Mouse (Mus musculus) hindbrain, embryonic 12.5 days (tissue): ENCODE results near the gene Pou5f1. TPM values are rescaled to one million over a fixed set of nuclear protein-coding genes. Genes with fewer than 3 reads are reported as not detected.

Experiments
- ATAC-seq: fragments of 200-750 bp; cut with Nextera tagmentation; 2 replicates; pipeline ENCODE4 v1.8.0; 2017; ENCODE audit warnings: moderate TSS enrichment; ENCODE audit not compliant: low FRiP score
- H3K27ac ChIP-seq: fragments of 300-500 bp; sonication (generic); 2 replicates; pipeline ENCODE4 v1.5.1; 2016; ENCODE audit warnings: mild to moderate bottlenecking
- H3K27me3 ChIP-seq: fragments of 300-500 bp; sonication (generic); 2 replicates; pipeline ENCODE4 v1.6.1; 2016; ENCODE audit warnings: mild to moderate bottlenecking
- H3K36me3 ChIP-seq: fragments of 300-500 bp; sonication (generic); 2 replicates; pipeline ENCODE4 v1.6.1; 2016; ENCODE audit warnings: mild to moderate bottlenecking
- H3K4me1 ChIP-seq: fragments of 300-500 bp; sonication (generic); 2 replicates; pipeline ENCODE4 v1.6.1; 2016
- H3K4me2 ChIP-seq: fragments of 300-500 bp; sonication (generic); replicated peaks from 2 replicates; pipeline ENCODE4 v1.6.1; 2016; ENCODE audit warnings: mild to moderate bottlenecking
- H3K4me3 ChIP-seq: fragments of 300-500 bp; sonication (generic); 2 replicates; pipeline ENCODE4 v1.5.1; 2016; ENCODE audit warnings: mild to moderate bottlenecking
- H3K9ac ChIP-seq: fragments of 300-500 bp; sonication (generic); 2 replicates; pipeline ENCODE4 v1.6.1; 2016; ENCODE audit warnings: mild to moderate bottlenecking, moderate library complexity
- H3K9me3 ChIP-seq: fragments of 300-500 bp; sonication (generic); replicated peaks from 2 replicates; pipeline ENCODE4 v1.6.1; 2016; ENCODE audit warnings: mild to moderate bottlenecking
- WGBS: fragments of 180-500 bp; shearing (Covaris S2); methylation state at CpG from one replicate; pipeline ENCODE4 v1.1.7; 2016; 5-methylcytosine and 5-hydroxymethylcytosine counted together
- polyA plus RNA-seq: library from polyadenylated mRNA; unstranded; fragments of >200 nt; fragmentation: Nextera tagmentation; extraction: Ambion mirVana; gene quantifications from 2 replicates; pipeline ENCODE4 v1.2.1, GENCODE M21; 2016

Pou5f1 gene
- polyA plus RNA-seq, 1 experiment from 2014 or later = not detected

GRCm38 (mm10) chr17:35515911-35516640 lies 10.3 kb downstream of the Pou5f1 start:
- Histone ChIP-seq H3K27me3 (peaks cover 5% of the 10 kb centered on the region; the same call in 1 of the 2 replicates), H3K27ac (no peak overlapping the region), H3K4me1 (peaks cover 32% of the 10 kb centered on the region), H3K36me3 (0 out of 2 replicates have a peak, but pooled peaks cover 4% of the 10 kb centered on the region), H3K4me2 (peak overlapping the region; percentile 77), H3K9ac (peak overlapping the region; percentile 59), H3K9me3 (no peaks in the 10 kb centered on the region), H3K4me3 (peak overlapping the region; percentile 55)
- WGBS = 6% methylated on average over 25 of the region's 25 CpGs
- ATAC-seq = peak; percentile 34

- peak within 1 kb of the TSS; percentile 77 for H3K4me2 ChIP-seq
- 0 out of 2 replicates have a peak within 1 kb of the TSS, but pooled peaks have one; percentile 40 for H3K27ac ChIP-seq
- H3K27me3 ChIP-seq = peaks cover 5% of the 10 kb centered on the region; the same call in 1 of the 2 replicates
- H3K4me1 ChIP-seq = peaks cover 32% of the 10 kb centered on the region
- under 1% methylated on average over 67 of the region's 67 CpGs for WGBS
- H3K36me3 ChIP-seq = 0 out of 2 replicates have a peak, but pooled peaks cover 7% of the 10 kb centered on the region
- H3K9me3 ChIP-seq = no peaks in the 10 kb centered on the region
- peak within 1 kb of the TSS; percentile 59 for H3K9ac ChIP-seq
- peak within 1 kb of the TSS; percentile 55 for H3K4me3 ChIP-seq
- peak; percentile 92 for ATAC-seq
These were observed 11.1 kb downstream of the Pou5f1 start, which contains the start of the genes Tcf19 and Cchcr1 for GRCm38 (mm10) chr17:35516652-35517500. Gene Tcf19, minus strand, starts transcription at chr17:35516824. Gene Cchcr1, plus strand, starts transcription at chr17:35517100.

- peak overlapping the region; percentile 55 for H3K4me3 ChIP-seq
- no peak for ATAC-seq
- H3K27me3 ChIP-seq = peaks cover 5% of the 10 kb centered on the region; the same call in 1 of the 2 replicates
- H3K4me2 ChIP-seq = peak overlapping the region; percentile 77
- H3K4me1 ChIP-seq = peaks cover 32% of the 10 kb centered on the region
- H3K9ac ChIP-seq = peak overlapping the region; percentile 55
- H3K27ac ChIP-seq = 0 out of 2 replicates have a peak overlapping the region, but pooled peaks have one; percentile 40
- WGBS = 9% methylated on average over 12 of the region's 12 CpGs
- no peaks in the 10 kb centered on the region for H3K9me3 ChIP-seq
- 0 out of 2 replicates have a peak, but pooled peaks cover 7% of the 10 kb centered on the region for H3K36me3 ChIP-seq
These were observed 11.7 kb downstream of the Pou5f1 start for GRCm38 (mm10) chr17:35517526-35517925.

GRCm38 (mm10) chr17:35524354-35524753 lies 18.5 kb downstream of the Pou5f1 start:
- H3K27me3 ChIP-seq = no peaks in the 10 kb centered on the region
- H3K4me3 ChIP-seq = no peak overlapping the region
- no peaks in the 10 kb centered on the region for H3K9me3 ChIP-seq
- no peak overlapping the region for H3K9ac ChIP-seq
- H3K27ac ChIP-seq = no peak overlapping the region
- ATAC-seq = no peak
- peaks cover 31% of the 10 kb centered on the region for H3K36me3 ChIP-seq
- no peak overlapping the region for H3K4me2 ChIP-seq
- H3K4me1 ChIP-seq = no peaks in the 10 kb centered on the region
- 89% methylated on average over 9 of the region's 9 CpGs for WGBS

GRCm38 (mm10) chr17:35526644-35527043 lies 20.8 kb downstream of the Pou5f1 start:
- Histone ChIP-seq H3K4me3 (no peak overlapping the region), H3K27me3 (no peaks in the 10 kb centered on the region), H3K9me3 (no peaks in the 10 kb centered on the region), H3K27ac (no peak overlapping the region), H3K9ac (no peak overlapping the region), H3K36me3 (peaks cover 28% of the 10 kb centered on the region), H3K4me2 (no peak overlapping the region), H3K4me1 (peaks cover 7% of the 10 kb centered on the region; the same call in 1 of the 2 replicates)
- 76% methylated on average over 8 of the region's 8 CpGs for WGBS
- no peak for ATAC-seq

- no peak for ATAC-seq
- H3K27ac ChIP-seq = no peak overlapping the region
- H3K27me3 ChIP-seq = 0 out of 2 replicates have a peak, but pooled peaks cover 3% of the 10 kb centered on the region
- no peak overlapping the region for H3K9ac ChIP-seq
- peaks cover 13% of the 10 kb centered on the region; the same call in 1 of the 2 replicates for H3K4me1 ChIP-seq
- H3K4me3 ChIP-seq = no peak overlapping the region
- peaks cover 17% of the 10 kb centered on the region for H3K36me3 ChIP-seq
- H3K9me3 ChIP-seq = no peaks in the 10 kb centered on the region
- H3K4me2 ChIP-seq = no peak overlapping the region
- 12% methylated on average over 3 of the region's 3 CpGs for WGBS
These were observed 26.5 kb downstream of the Pou5f1 start for GRCm38 (mm10) chr17:35532360-35532759.

- no peak within 1 kb of the TSS for H3K27ac ChIP-seq
- peaks cover 13% of the 10 kb centered on the region; the same call in 1 of the 2 replicates for H3K4me1 ChIP-seq
- WGBS = 48% methylated on average over 7 of the region's 7 CpGs
- no peak for ATAC-seq
- H3K4me2 ChIP-seq = no peak within 1 kb of the TSS
- H3K9ac ChIP-seq = no peak within 1 kb of the TSS
- H3K9me3 ChIP-seq = no peaks in the 10 kb centered on the region
- H3K27me3 ChIP-seq = 0 out of 2 replicates have a peak, but pooled peaks cover 3% of the 10 kb centered on the region
- H3K36me3 ChIP-seq = peaks cover 16% of the 10 kb centered on the region
- H3K4me3 ChIP-seq = no peak within 1 kb of the TSS
These were observed 27.1 kb downstream of the Pou5f1 start, which contains the start of gene Psors1c2 for GRCm38 (mm10) chr17:35532901-35533300. Gene Psors1c2, plus strand, starts transcription at chr17:35533201.

- no peak overlapping the region for H3K9ac ChIP-seq
- H3K9me3 ChIP-seq = no peaks in the 10 kb centered on the region
- ATAC-seq = peak; percentile 72
- no peak overlapping the region for H3K4me2 ChIP-seq
- H3K4me3 ChIP-seq = no peak overlapping the region
- WGBS = 14% methylated on average over 6 of the region's 6 CpGs
- H3K4me1 ChIP-seq = peaks cover 13% of the 10 kb centered on the region; the same call in 1 of the 2 replicates
- no peak overlapping the region for H3K27ac ChIP-seq
- 0 out of 2 replicates have a peak, but pooled peaks cover 4% of the 10 kb centered on the region for H3K36me3 ChIP-seq
- H3K27me3 ChIP-seq = 0 out of 2 replicates have a peak, but pooled peaks cover 3% of the 10 kb centered on the region
These were observed 28.5 kb downstream of the Pou5f1 start for GRCm38 (mm10) chr17:35534343-35534742.

- no peak overlapping the region for H3K4me2 ChIP-seq
- H3K4me3 ChIP-seq = no peak overlapping the region
- H3K4me1 ChIP-seq = 0 out of 2 replicates have a peak, but pooled peaks cover 2% of the 10 kb centered on the region
- H3K27me3 ChIP-seq = 0 out of 2 replicates have a peak, but pooled peaks cover 3% of the 10 kb centered on the region
- no peaks in the 10 kb centered on the region for H3K9me3 ChIP-seq
- WGBS = 86% methylated on average over 4 of the region's 4 CpGs
- no peak for ATAC-seq
- H3K9ac ChIP-seq = no peak overlapping the region
- H3K27ac ChIP-seq = no peak overlapping the region
- H3K36me3 ChIP-seq = no peaks in the 10 kb centered on the region
These were observed 31.6 kb downstream of the Pou5f1 start for GRCm38 (mm10) chr17:35537421-35537820.

GRCm38 (mm10) chr17:35538476-35538875 lies 32.7 kb downstream of the Pou5f1 start:
- no peaks in the 10 kb centered on the region for H3K36me3 ChIP-seq
- H3K4me2 ChIP-seq = no peak overlapping the region
- H3K4me1 ChIP-seq = peaks cover 4% of the 10 kb centered on the region
- no peak overlapping the region for H3K9ac ChIP-seq
- no peaks in the 10 kb centered on the region for H3K9me3 ChIP-seq
- no peak overlapping the region for H3K4me3 ChIP-seq
- H3K27me3 ChIP-seq = 0 out of 2 replicates have a peak, but pooled peaks cover 1% of the 10 kb centered on the region
- 74% methylated on average over 1 of the region's 1 CpGs for WGBS
- no peak for ATAC-seq
- H3K27ac ChIP-seq = no peak overlapping the region

GRCm38 (mm10) chr17:35539540-35539939 lies 33.7 kb downstream of the Pou5f1 start:
- Histone ChIP-seq H3K9me3 (no peaks in the 10 kb centered on the region), H3K4me1 (peaks cover 4% of the 10 kb centered on the region), H3K4me2 (no peak overlapping the region), H3K27me3 (no peaks in the 10 kb centered on the region), H3K27ac (no peak overlapping the region), H3K36me3 (no peaks in the 10 kb centered on the region), H3K4me3 (no peak overlapping the region), H3K9ac (no peak overlapping the region)
- ATAC-seq = no peak
- WGBS = 50% methylated on average over 10 of the region's 10 CpGs
